ENCODE assay signal across 13 mouse cellular contexts in the genomic region with DNA sequence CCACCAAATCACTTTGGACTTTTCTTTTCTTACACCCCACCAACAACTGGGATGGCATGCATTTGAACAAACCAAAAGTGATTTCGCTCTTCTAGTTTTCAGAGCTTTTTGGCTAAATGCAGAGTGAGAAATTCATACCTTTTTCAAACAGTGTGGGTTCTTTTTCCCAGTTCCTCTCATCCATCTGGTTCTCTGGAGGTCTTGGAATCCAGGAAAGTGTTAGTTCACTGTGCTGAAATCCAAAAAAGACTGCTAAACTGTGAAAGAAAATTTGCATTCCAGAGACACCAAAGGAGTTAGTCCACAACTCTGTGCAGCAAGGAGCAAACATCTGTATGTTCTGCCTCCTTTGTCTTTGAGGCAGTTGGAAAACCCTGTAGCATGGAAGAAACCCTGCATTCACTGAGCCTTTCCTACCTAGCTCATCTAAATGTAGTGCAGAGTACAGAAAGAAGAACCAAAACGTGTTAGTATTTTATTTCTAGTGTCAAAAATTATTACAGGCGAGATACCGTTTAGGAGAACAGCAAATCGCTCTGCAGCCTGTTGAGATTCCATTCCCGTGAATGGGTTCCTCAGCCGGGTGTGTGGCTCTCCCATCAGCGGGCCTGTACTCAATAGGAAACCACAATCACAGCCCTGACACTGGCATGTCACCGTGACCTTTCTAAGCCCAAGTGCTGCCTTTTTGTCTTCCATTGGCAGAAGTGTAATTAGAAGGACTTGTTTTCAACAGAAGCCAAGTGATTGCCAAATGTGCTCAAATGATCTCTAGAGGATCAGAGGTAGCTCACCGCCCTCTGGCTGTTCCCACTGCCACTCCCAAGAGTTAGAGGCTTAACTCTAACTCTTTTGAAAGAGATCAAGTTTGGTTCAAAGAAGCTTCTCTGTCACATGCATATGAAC.
DNase-seq lines count a peak whose midpoint lies in the region; ATAC-seq lines count a peak whose summit lies in the region.
"Had no signal": no experiment of that assay in that cellular context is flagged by ENCODE, and none has a peak within 500 bp of the region (broad histone marks: within the 10 kb centered on the region; RNA-seq: fewer than 3 reads in every experiment).

No protein-coding gene starts in this region.

- DNase-seq in heart, postnatal 36 days = no peak
- DNase-seq in Muller cell, postnatal 12 days (ENCODE audit: inconsistent ontology term) = peak; percentile 85
- peak; percentile 54 for DNase-seq in ZHBTc4 (ENCODE audit: low read depth, low spot score)
- peak; percentile 18 to 87 for DNase-seq in left cerebral cortex, postnatal 25 days (ENCODE audit: low spot score in 2 of 2)
- no peak for DNase-seq in urinary bladder, postnatal 14 days (ENCODE audit: low spot score)
- no peak for DNase-seq in cerebellum, postnatal 4 days (ENCODE audit: low spot score in 2 of 2)
- DNase-seq: cerebellum, adult 11 months; liver had no signal

- H3K4me3 ChIP-seq in heart, embryonic 13.5 days = no peak overlapping the region
- H3K4me3 ChIP-seq: hindbrain, embryonic 15.5 days; layer of hippocampus, adult 2 months; midbrain, embryonic 12.5 days had no signal

- no peak overlapping the region for H3K4me2 ChIP-seq in heart, embryonic 13.5 days
- H3K4me2 ChIP-seq: hindbrain, embryonic 15.5 days; midbrain, embryonic 12.5 days had no signal

- intact Hi-C loops in heart, postnatal 36 days (cut with DNase I) = no loop called here
- intact Hi-C loops in left cerebral cortex, postnatal 25 days (cut with DNase I) = loop anchor here (2.0 to 5.0 kb wide), 4 partner anchors 30 to 351 kb away; no protein-coding TSS in a partner anchor

- H3K9ac ChIP-seq in heart, embryonic 13.5 days = no peak overlapping the region
- H3K9ac ChIP-seq: hindbrain, embryonic 15.5 days; midbrain, embryonic 12.5 days had no signal

- peaks cover 44% of the 10 kb centered on the region for H3K4me1 ChIP-seq in heart, embryonic 13.5 days
- H3K4me1 ChIP-seq: hindbrain, embryonic 15.5 days; midbrain, embryonic 12.5 days had no signal

- H3K27ac ChIP-seq in heart, embryonic 13.5 days (replicated peaks) = peak overlapping the region; percentile 36; the same call in 1 of the 2 replicates
- H3K27ac ChIP-seq: hindbrain, embryonic 15.5 days; layer of hippocampus, adult 2 months; midbrain, embryonic 12.5 days had no signal

- H3K27me3 ChIP-seq in heart, embryonic 13.5 days (replicated peaks) = no peaks in the 10 kb centered on the region
- H3K27me3 ChIP-seq: hindbrain, embryonic 15.5 days; midbrain, embryonic 12.5 days; Patski had no signal

- 58% methylated on average over 10 of the region's 10 CpGs for WGBS in heart, embryonic 13.5 days

- H3K9me3 ChIP-seq in heart, embryonic 13.5 days = peaks cover 8% of the 10 kb centered on the region
- H3K9me3 ChIP-seq: hindbrain, embryonic 15.5 days had no signal

- no peak for ATAC-seq in heart, embryonic 13.5 days (ENCODE audit: extremely low read depth, insufficient number of reproducible peaks, low FRiP score, low TSS enrichment)
- ATAC-seq: Patski had no signal

- H3K36me3 ChIP-seq in heart, embryonic 13.5 days = peaks cover 9% of the 10 kb centered on the region
- H3K36me3 ChIP-seq: hindbrain, embryonic 15.5 days; midbrain, embryonic 12.5 days had no signal

Comparison
In these comparisons a context has a peak if more than half of its experiments do, and no peak if none do; other contexts are left out.
1. DNase-seq: peak in Muller cell, postnatal 12 days (single experiment), ZHBTc4 (single experiment) and left cerebral cortex, postnatal 25 days (2 of 2); none in heart, postnatal 36 days (0 of 2), urinary bladder, postnatal 14 days (single experiment) and cerebellum, postnatal 4 days (0 of 2).